Mouse (Mus musculus): ENCODE results near the gene Calr4.

Calr4 gene

GRCm38 (mm10) chr4:109234185-109234584 is at the start of gene Calr4:
TSS of gene Calr4 (plus strand) at chr4:109234485.
- in situ Hi-C loops (cut with MboI; ENCODE audit: low pct_unique_long_range_greater_than_20kb in 1 of 2, low sequenced_read_pairs in 2 of 2, unreplicated experiment in 1 of 2): no loop called here

- in situ Hi-C loops (cut with MboI; ENCODE audit: low pct_unique_long_range_greater_than_20kb in 1 of 2, low sequenced_read_pairs in 2 of 2, unreplicated experiment in 1 of 2): no loop called here
Observed at GRCm38 (mm10) chr4:109185616-109186405, 48.5 kb upstream of the Calr4 start.

- in situ Hi-C loops (cut with MboI; ENCODE audit: low pct_unique_long_range_greater_than_20kb in 1 of 2, low sequenced_read_pairs in 2 of 2, unreplicated experiment in 1 of 2): no loop called here
Observed at GRCm38 (mm10) chr4:109191598-109191997, 42.7 kb upstream of the Calr4 start.

DNA sequence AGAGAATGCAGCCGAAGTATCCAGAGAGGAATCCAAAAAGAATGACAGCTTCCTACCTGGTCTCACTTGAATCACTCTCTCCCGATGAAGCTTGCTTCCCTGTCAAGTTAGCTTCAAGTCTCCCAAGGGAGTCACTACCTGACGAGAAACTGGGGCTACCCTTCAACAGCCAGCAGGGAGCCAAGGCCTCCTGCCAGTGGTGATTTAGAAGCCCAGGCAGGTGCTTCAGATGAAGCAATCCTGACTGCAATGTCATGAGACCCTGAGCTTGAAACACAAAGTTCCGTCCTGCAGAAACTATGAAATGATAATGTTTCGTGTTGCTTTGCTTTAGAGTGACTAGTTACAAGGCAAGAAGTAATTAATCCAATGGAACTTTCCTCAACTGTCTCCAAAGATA is 40.4 kb upstream of the Calr4 start:
- in situ Hi-C loops (cut with MboI; ENCODE audit: low pct_unique_long_range_greater_than_20kb in 1 of 2, low sequenced_read_pairs in 2 of 2, unreplicated experiment in 1 of 2): no loop called here

- in situ Hi-C loops (cut with MboI; ENCODE audit: low pct_unique_long_range_greater_than_20kb in 1 of 2, low sequenced_read_pairs in 2 of 2, unreplicated experiment in 1 of 2): no loop called here
Observed at GRCm38 (mm10) chr4:109195900-109196629, 38.2 kb upstream of the Calr4 start.

DNA sequence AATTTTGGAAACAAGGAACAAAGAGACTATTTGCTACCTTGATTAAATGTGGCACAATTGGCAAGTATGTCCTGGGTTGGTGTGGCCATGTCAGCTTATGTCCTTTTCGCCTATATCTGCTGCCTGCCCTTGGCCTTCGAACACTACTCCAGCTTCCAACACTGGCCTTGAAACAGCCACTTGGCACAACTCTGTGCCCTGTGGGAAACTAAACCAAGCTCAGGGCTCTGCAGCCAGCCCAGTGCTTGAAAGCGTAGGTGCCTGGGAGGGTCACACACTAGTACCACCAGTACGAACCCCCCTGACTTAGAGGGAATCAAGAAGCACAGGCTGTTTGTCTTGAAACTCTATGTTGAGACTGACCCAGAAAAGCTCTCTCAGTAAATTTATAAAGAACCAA is 35.2 kb upstream of the Calr4 start:
- in situ Hi-C loops (cut with MboI; ENCODE audit: low pct_unique_long_range_greater_than_20kb in 1 of 2, low sequenced_read_pairs in 2 of 2, unreplicated experiment in 1 of 2): no loop called here

DNA sequence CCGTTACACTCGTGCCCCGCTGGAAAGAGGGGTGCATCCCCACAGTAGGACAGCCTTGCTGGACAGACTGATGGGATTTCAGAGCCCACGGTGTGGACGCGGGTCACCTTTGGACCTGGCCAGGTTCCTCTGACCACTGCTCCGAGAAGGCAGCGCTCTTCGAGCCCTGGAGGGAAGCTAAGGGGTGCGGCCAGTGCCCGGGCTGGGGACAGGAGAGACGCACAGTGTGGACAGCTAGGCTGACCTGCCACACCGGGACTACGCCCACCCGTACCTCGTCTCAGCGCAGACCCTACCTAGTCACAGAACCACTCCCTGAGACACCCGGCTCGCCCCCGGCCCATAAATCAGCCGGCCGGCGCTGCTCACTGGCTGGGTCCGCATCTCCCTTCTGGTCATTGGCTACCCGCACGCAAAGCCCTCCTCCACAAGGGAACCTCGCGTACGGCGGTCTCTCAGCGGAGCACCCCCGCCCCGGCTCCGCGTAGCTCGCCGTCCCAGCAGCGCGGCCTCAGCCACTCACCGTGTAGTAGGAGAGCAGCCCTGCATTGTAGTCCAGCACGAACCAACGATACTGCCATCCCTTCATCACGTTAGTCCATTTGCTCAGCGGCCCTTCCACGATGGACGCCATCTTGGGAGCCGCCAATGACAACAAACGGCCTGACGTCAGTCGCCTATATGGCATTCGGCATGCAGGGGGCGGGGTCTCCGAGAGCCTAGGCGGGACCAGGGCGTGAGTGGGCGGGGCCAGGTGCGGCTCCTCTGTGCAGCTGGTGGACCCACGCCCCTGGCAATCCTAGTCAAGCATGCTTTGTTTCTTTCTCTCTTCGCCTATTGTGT is 32.5 kb upstream of the Calr4 start, which contains the start of gene Osbpl9:
TSS of gene Osbpl9 (minus strand) at position 691 of the 843 bp plus-strand sequence.
- in situ Hi-C loops (cut with MboI; ENCODE audit: low pct_unique_long_range_greater_than_20kb in 1 of 2, low sequenced_read_pairs in 2 of 2, unreplicated experiment in 1 of 2): no loop called here

GRCm38 (mm10) chr4:109203931-109204330 is 30.4 kb upstream of the Calr4 start:
- in situ Hi-C loops (cut with MboI; ENCODE audit: low pct_unique_long_range_greater_than_20kb in 1 of 2, low sequenced_read_pairs in 2 of 2, unreplicated experiment in 1 of 2): no loop called here

DNA sequence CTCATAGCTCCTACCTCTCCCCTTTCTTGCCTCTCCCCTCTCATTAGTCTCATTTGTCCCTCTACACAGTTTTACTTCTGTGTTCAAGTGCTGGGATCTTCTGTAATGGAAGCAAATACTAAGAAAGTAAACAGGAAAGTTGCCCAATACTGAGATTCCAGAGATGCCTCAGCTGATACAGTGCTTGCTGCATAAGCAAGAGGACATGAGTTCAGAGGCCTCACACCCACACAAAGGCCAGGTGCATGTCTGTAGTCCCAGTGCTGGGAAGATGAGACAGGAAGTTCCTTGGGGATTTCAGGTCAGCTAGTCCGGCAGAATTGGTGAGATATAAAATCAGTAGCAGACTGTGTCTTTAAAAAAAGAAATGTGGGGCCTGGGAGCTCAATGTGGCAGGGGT is 29.9 kb upstream of the Calr4 start:
- in situ Hi-C loops (cut with MboI; ENCODE audit: low pct_unique_long_range_greater_than_20kb in 1 of 2, low sequenced_read_pairs in 2 of 2, unreplicated experiment in 1 of 2): no loop called here

DNA sequence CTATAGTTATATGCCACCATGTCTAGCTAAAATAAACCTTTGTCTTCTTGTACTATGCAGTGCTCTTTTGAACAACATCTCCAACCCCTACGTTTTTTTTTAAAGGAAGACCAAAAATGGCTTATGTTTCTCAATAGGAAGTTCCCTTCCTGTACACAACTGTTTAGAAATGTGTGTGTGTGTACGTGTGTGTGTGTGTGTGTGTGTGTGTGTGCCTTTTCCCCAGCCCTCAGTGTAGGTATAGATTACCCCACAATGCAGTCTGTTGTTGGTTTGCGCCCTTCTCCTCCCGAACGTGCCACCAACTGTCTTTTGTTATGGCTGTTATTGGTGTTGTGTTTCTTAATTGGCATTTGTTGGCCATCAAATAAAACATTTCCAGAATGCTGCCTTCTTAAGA is 26.8 kb upstream of the Calr4 start:
- in situ Hi-C loops (cut with MboI; ENCODE audit: low pct_unique_long_range_greater_than_20kb in 1 of 2, low sequenced_read_pairs in 2 of 2, unreplicated experiment in 1 of 2): no loop called here

DNA sequence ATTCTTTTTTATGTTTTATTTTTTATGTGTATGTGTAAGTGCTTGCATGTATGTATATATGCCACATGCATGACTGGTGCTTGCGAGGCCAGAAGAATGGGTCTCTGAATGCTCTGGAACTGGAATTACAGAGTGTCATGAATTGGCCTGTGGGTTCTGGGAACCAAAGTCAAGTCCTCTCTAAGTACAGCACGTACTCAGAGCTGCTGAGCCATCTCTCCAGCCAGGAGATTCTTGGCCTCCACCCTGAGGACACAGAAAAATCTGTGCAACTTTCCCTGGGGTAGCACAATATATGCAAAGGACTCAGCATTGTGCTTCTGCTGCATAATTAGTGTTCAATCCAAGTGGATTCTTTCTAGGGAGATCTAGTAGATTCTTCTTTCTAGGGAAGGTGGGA is 24.0 kb upstream of the Calr4 start:
- in situ Hi-C loops (cut with MboI; ENCODE audit: low pct_unique_long_range_greater_than_20kb in 1 of 2, low sequenced_read_pairs in 2 of 2, unreplicated experiment in 1 of 2): no loop called here

- in situ Hi-C loops (cut with MboI; ENCODE audit: low pct_unique_long_range_greater_than_20kb in 1 of 2, low sequenced_read_pairs in 2 of 2, unreplicated experiment in 1 of 2): no loop called here
Observed at GRCm38 (mm10) chr4:109210881-109211280, 23.4 kb upstream of the Calr4 start.

- in situ Hi-C loops (cut with MboI; ENCODE audit: low pct_unique_long_range_greater_than_20kb in 1 of 2, low sequenced_read_pairs in 2 of 2, unreplicated experiment in 1 of 2): no loop called here
Observed at GRCm38 (mm10) chr4:109213986-109214385, 20.3 kb upstream of the Calr4 start.

DNA sequence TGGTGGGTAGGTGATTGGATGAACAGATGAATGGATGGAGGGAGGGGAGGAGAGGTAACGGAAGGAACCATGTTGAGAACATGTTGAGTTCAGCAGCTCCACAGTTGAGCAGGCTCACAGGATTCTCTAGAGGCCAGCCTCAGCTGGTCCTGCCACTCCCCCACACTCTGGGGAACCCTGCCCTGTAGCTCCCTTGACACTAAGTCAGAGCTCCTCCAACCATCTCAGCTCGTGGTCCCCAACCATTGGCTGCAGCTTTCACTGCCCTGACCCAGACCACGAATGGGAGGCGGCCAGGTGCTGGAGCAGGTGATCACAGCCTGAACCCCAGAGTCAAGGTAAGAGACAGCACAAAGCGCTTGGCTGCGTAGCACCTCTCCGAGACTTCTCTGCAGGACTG is 16.3 kb upstream of the Calr4 start:
- in situ Hi-C loops (cut with MboI; ENCODE audit: low pct_unique_long_range_greater_than_20kb in 1 of 2, low sequenced_read_pairs in 2 of 2, unreplicated experiment in 1 of 2): no loop called here

DNA sequence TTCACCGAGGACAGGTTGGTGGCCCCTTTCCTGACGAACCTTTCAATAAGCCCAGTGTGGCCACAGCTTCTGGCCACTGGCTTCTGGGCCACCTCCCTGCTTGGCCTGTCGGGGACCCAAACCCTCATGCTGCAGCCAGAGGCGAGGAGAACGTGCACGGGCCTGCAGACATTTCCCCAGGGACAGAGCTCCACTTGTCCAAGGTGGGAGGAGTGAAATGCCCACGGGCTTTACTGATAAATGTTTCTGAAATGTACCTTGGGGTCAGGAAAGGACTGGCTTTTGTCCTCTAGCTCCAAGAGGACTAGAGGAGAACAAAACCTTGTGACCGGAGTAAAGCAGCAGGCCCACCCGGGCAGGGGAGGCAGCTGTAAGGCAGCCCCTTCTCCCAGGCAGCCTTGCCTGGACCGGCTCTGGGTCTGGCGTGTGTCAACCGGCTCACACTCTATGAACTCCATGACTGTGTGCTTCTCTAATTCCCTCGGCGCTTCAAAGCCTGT is 13.8 kb upstream of the Calr4 start:
- in situ Hi-C loops (cut with MboI; ENCODE audit: low pct_unique_long_range_greater_than_20kb in 1 of 2, low sequenced_read_pairs in 2 of 2, unreplicated experiment in 1 of 2): no loop called here

- in situ Hi-C loops (cut with MboI; ENCODE audit: low pct_unique_long_range_greater_than_20kb in 1 of 2, low sequenced_read_pairs in 2 of 2, unreplicated experiment in 1 of 2): no loop called here
Observed at GRCm38 (mm10) chr4:109222001-109222400, 12.3 kb upstream of the Calr4 start.

GRCm38 (mm10) chr4:109224762-109225552 is 9.3 kb upstream of the Calr4 start:
- in situ Hi-C loops (cut with MboI; ENCODE audit: low pct_unique_long_range_greater_than_20kb in 1 of 2, low sequenced_read_pairs in 2 of 2, unreplicated experiment in 1 of 2): no loop called here

- in situ Hi-C loops (cut with MboI; ENCODE audit: low pct_unique_long_range_greater_than_20kb in 1 of 2, low sequenced_read_pairs in 2 of 2, unreplicated experiment in 1 of 2): no loop called here
Observed at GRCm38 (mm10) chr4:109225606-109226005, 8.7 kb upstream of the Calr4 start.
